Mouse (Mus musculus) forebrain, postnatal 0 days (tissue): ENCODE measurements around the gene Ppp1r13l. TPM values are rescaled to one million over a fixed set of nuclear protein-coding genes. Genes with fewer than 3 reads are reported as not detected.

Source experiments
- ATAC-seq: fragments of 200-750 bp; cut with Nextera tagmentation; 2 replicates; pipeline ENCODE4 v1.8.0; 2017; ENCODE audit warnings: mild to moderate bottlenecking, moderate library complexity
- DNase-seq: peaks from one replicate; pipeline ENCODE4 v3.0.0-alpha.2; 2015
- H3K27ac ChIP-seq: fragments of 300-500 bp; sonication (generic); 2 replicates; pipeline ENCODE4 v1.5.1; 2014; ENCODE audit warnings: low read depth, mild to moderate bottlenecking, antibody characterized with exemption, low read length, moderate library complexity, mixed read lengths
- H3K27me3 ChIP-seq: fragments of 300-500 bp; sonication (generic); 2 replicates; pipeline ENCODE4 v1.6.1; 2014; ENCODE audit warnings: mild to moderate bottlenecking, low read length, mixed read lengths; ENCODE audit not compliant: insufficient read depth
- H3K36me3 ChIP-seq: fragments of 300-500 bp; sonication (generic); 2 replicates; pipeline ENCODE4 v1.6.1; 2014; ENCODE audit warnings: mild to moderate bottlenecking, moderate library complexity; ENCODE audit not compliant: insufficient read depth
- H3K4me1 ChIP-seq: fragments of 300-500 bp; sonication (generic); 2 replicates; pipeline ENCODE4 v1.6.1; 2014; ENCODE audit warnings: antibody characterized with exemption; ENCODE audit not compliant: insufficient read depth
- H3K4me2 ChIP-seq: fragments of 300-500 bp; sonication (generic); 2 replicates; pipeline ENCODE4 v1.6.1; 2014; ENCODE audit warnings: low read depth, mild to moderate bottlenecking, moderate library complexity
- H3K4me3 ChIP-seq: fragments of 300-500 bp; sonication (generic); 2 replicates; pipeline ENCODE4 v1.5.1; 2014; ENCODE audit warnings: low read depth, low read length, mixed read lengths
- H3K9ac ChIP-seq: fragments of 300-500 bp; sonication (generic); 2 replicates; pipeline ENCODE4 v1.6.1; 2014; ENCODE audit warnings: mild to moderate bottlenecking
- H3K9me3 ChIP-seq: fragments of 300-500 bp; sonication (generic); 2 replicates; pipeline ENCODE4 v1.6.1; 2016; ENCODE audit warnings: low read length
- CTCF ChIP-seq: sonication (generic); IDR thresholded peaks from 2 replicates; pipeline ENCODE4 v1.5.1; 2016; ENCODE audit warnings: antibody characterized with exemption, control low read depth, low read depth
- WGBS: fragments of 180-500 bp; shearing (Covaris S2); extraction: QIAGEN DNeasy Blood & Tissue Kit; methylation state at CpG from one replicate; pipeline ENCODE4 v1.1.7; 2014; 5-methylcytosine and 5-hydroxymethylcytosine counted together
- polyA plus RNA-seq: library from polyadenylated mRNA; unstranded; fragments of >200 nt; fragmentation: Nextera tagmentation; extraction: Ambion mirVana; gene quantifications from 2 replicates; pipeline ENCODE4 v1.2.1, GENCODE M21; 2015
- total RNA-seq: library from RNA; depleted of rRNA; stranded (reverse); fragments of >200 nt; gene quantifications from 2 replicates; pipeline ENCODE4 v1.2.3, GENCODE M21; 2014

Gene Ppp1r13l
- total and polyA plus RNA-seq, 2 experiments from 2014 or later: 0.76 to 2.0 TPM

DNA sequence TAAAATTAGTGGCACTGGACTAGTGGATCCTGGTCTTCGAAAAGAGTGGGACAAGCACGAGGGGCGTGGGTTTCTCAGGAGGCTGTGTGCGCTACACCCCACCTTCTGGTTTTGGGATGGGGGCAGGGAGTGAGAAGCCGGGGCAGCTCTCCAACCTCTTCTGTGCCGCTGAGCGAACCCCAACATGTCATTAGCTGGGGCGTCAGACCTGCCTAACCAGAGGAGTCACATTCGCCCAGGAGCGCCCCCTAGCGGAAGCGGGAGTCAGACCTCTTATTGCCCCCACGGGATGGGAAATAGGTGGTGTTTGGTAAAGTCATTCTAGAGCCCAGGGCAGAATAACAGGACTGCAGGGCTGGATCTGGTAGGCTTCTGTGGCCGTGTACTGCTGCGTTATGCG lies 2.2 kb downstream of the Ppp1r13l start:
- WGBS: 11% methylated on average over 16 of the region's 16 CpGs
- no peak for DNase-seq
- no peak for ATAC-seq
- H3K4me1 ChIP-seq: no peaks in the 10 kb centered on the region; the same call in 1 of the 2 replicates
- H3K4me3 ChIP-seq: peak overlapping the region; percentile 65
- peak; percentile 70 for TF ChIP-seq CTCF
- H3K27me3 ChIP-seq: no peaks in the 10 kb centered on the region
- peaks cover 9% of the 10 kb centered on the region; the same call in 1 of the 2 replicates for H3K36me3 ChIP-seq
- H3K9me3 ChIP-seq: no peaks in the 10 kb centered on the region
- no peak overlapping the region for H3K9ac ChIP-seq
- H3K4me2 ChIP-seq: peak overlapping the region; percentile 95
- H3K27ac ChIP-seq: no peak overlapping the region

DNA sequence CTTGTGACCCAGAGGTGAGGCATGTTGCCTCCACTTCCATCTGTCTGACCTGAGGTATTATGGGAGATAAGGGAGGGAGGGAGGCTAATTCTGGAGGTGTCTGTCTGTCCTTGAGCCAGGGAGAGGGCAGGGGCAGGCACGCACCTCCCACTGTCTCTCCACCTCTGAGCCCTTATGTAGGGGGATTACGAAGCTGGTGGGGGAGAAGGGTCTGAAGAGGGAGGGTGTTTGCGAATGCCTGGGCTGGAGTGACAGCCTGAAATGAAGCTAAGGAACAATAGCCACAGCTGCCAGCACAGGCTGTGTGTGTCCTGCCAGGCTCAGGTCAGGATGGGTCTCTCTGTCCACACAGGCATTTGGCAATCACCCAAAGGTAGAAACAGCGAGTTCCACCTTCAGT lies 2.7 kb downstream of the Ppp1r13l start:
- ATAC-seq (no peak), DNase-seq (no peak)
- H3K9ac ChIP-seq: no peak overlapping the region
- H3K36me3 ChIP-seq: peaks cover 4% of the 10 kb centered on the region; the same call in 1 of the 2 replicates
- no peak for TF ChIP-seq CTCF
- H3K4me1 ChIP-seq: no peaks in the 10 kb centered on the region; the same call in 1 of the 2 replicates
- H3K4me2 ChIP-seq: no peak overlapping the region
- H3K27me3 ChIP-seq: no peaks in the 10 kb centered on the region
- no peaks in the 10 kb centered on the region for H3K9me3 ChIP-seq
- H3K27ac ChIP-seq: no peak overlapping the region
- H3K4me3 ChIP-seq: 0 out of 2 replicates have a peak overlapping the region, but pooled peaks have one; percentile 65
- WGBS: 21% methylated on average over 4 of the region's 4 CpGs

DNA sequence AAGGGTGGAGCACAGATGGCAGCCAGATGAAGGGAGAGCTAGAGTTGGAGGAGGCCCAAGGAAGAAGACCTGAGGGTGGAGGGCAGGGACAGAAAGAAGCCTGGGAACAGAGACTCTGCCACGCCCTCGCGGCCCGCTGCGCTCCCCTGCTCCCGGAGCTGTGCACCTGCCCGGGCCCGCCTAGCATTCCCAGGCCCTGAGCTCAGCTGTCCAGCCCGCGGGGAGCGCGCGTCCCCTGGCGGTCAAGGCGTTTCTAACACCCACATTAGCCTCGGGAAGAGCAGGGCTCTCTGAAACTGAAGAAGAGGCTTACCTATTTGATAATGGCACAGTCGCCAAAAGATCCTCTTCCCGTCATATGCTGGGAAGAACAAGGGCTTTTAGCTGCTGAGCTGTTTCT lies 4.3 kb downstream of the Ppp1r13l start:
- no peak overlapping the region for H3K4me2 ChIP-seq
- H3K9me3 ChIP-seq: no peaks in the 10 kb centered on the region
- no peaks in the 10 kb centered on the region for H3K36me3 ChIP-seq
- peak; percentile 71 for TF ChIP-seq CTCF
- WGBS: 6% methylated on average over 18 of the region's 18 CpGs
- H3K27ac ChIP-seq: no peak overlapping the region
- DNase-seq (no peak), ATAC-seq (no peak)
- H3K4me1 ChIP-seq: no peaks in the 10 kb centered on the region
- H3K27me3 ChIP-seq: no peaks in the 10 kb centered on the region
- H3K4me3 ChIP-seq: no peak overlapping the region
- H3K9ac ChIP-seq: no peak overlapping the region

DNA sequence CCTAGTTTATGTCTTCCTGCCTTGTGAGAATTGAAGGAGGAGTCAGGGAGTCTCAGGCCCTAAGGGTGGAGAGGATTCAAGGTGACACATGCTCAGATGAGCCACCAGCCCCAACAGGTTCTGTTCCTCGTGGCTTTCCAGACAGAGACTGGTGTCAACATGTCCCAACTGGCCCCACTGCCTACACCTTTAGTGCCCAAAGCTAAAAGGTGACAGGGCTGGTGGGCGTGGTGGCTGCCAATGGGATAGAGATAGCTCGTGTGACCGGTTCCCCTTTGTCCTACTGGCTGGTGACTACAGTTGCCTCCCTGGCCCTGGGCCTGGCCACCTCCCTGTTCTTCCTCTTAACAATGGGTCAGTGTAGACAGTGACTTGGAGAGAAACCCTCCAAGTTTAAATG lies 5.8 kb downstream of the Ppp1r13l start:
- H3K27ac ChIP-seq: no peak overlapping the region
- ATAC-seq (no peak), DNase-seq (no peak)
- TF ChIP-seq CTCF: no peak
- no peaks in the 10 kb centered on the region for H3K9me3 ChIP-seq
- WGBS: 81% methylated on average over 4 of the region's 4 CpGs
- H3K4me3 ChIP-seq: no peak overlapping the region
- no peaks in the 10 kb centered on the region for H3K36me3 ChIP-seq
- no peaks in the 10 kb centered on the region for H3K27me3 ChIP-seq
- H3K4me1 ChIP-seq: no peaks in the 10 kb centered on the region; the same call in 1 of the 2 replicates
- H3K9ac ChIP-seq: no peak overlapping the region
- no peak overlapping the region for H3K4me2 ChIP-seq

DNA sequence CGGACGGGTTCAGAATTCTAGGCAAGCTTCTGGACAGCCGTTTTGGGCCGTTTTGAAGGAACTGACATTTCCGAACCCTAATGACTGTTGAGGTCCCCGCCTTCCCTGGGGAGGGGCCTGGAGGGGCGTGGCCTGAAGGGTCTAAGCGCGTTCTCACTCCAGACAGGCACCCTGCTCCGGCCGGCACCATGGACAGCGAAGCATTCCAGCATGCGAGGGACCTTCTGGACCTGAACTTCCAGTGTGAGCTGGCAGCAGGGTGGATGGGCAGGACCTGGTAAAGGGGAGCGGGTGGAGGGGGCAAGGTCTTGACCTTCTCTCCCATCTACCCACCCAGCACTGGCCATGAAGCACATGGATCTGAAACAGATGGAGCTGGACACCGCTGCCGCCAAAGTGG lies 8.8 kb downstream of the Ppp1r13l start:
- Histone ChIP-seq H3K4me2 (no peak overlapping the region), H3K36me3 (no peaks in the 10 kb centered on the region), H3K9ac (no peak overlapping the region), H3K27me3 (no peaks in the 10 kb centered on the region), H3K9me3 (no peaks in the 10 kb centered on the region), H3K4me1 (no peaks in the 10 kb centered on the region; the same call in 1 of the 2 replicates), H3K27ac (no peak overlapping the region), H3K4me3 (no peak overlapping the region)
- WGBS: 24% methylated on average over 16 of the region's 16 CpGs
- TF ChIP-seq CTCF: no peak
- ATAC-seq (no peak), DNase-seq (no peak)

DNA sequence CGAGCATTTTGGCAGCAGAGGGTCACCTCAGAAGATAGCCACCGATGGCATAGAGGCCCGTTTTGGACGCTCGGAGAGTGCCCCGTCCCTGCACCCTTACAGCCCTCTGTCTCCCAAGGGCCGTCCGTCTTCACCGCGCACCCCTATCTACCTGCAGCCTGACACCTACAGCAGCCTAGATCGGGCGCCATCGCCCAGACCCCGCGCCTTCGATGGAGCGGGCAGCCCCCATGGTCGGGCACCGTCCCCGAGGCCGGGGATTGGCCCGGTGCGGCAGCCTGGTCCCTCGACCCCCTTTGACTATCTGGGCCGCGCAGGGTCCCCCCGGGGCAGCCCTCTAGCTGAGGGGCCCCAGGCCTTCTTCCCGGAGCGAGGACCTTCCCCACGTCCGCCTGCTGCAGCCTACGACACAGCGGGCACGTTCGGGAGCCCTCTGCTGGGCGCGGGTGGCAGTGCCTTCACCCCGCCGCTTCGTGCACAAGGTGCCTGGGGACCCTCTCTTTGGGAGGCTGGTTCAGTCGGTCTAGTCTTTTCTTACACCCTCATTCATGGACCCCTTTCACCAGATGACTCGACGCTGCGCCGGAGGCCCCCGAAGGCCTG lies 10.4 kb downstream of the Ppp1r13l start:
- no peaks in the 10 kb centered on the region for H3K36me3 ChIP-seq
- peak; percentile 90 for TF ChIP-seq CTCF
- H3K9me3 ChIP-seq: no peaks in the 10 kb centered on the region
- no peaks in the 10 kb centered on the region for H3K27me3 ChIP-seq
- H3K9ac ChIP-seq: peak overlapping the region; percentile 70
- H3K4me2 ChIP-seq: peak overlapping the region; percentile 68
- no peaks in the 10 kb centered on the region; the same call in 1 of the 2 replicates for H3K4me1 ChIP-seq
- DNase-seq (peak; percentile 83), ATAC-seq (peak; percentile 95)
- peak overlapping the region; percentile 41 for H3K4me3 ChIP-seq
- no peak overlapping the region for H3K27ac ChIP-seq
- 10% methylated on average over 41 of the region's 46 CpGs for WGBS

DNA sequence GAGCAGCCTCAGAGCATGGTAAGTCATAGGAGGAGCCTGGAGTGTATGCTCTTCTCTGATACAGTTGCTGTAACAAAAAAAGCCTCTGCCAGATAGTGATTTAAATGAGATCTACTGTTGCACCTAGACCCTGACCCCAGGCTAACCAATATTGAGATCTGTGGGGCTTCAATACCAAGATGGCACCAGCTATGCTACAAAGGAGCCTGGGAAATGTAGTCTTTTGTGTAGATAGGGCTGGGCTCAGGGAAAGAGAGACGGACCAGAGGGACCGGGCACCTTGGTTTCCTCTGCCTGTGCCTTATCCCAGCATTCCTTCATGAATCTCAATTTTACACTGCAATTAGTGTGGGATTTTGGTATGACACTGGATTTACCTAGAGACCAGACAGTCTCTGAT lies 13.8 kb downstream of the Ppp1r13l start:
- Histone ChIP-seq H3K27me3 (no peaks in the 10 kb centered on the region), H3K4me2 (no peak overlapping the region), H3K27ac (no peak overlapping the region), H3K9me3 (no peaks in the 10 kb centered on the region), H3K36me3 (no peaks in the 10 kb centered on the region; the same call in 1 of the 2 replicates), H3K4me3 (no peak overlapping the region), H3K4me1 (no peaks in the 10 kb centered on the region; the same call in 1 of the 2 replicates), H3K9ac (no peak overlapping the region)
- ATAC-seq: no peak
- no peak for TF ChIP-seq CTCF
- 80% methylated on average over 2 of the region's 2 CpGs for WGBS
- DNase-seq: no peak
